Mouse (Mus musculus) megakaryocyte, embryonic 14.5 days (primary cell): ENCODE data around the gene Fhl2. TPM values are rescaled to one million over a fixed set of nuclear protein-coding genes. Genes with fewer than 3 reads are reported as not detected.
A peak's percentile ranks its signal among the peaks of the same experiment; 100 is the strongest.

Experiments
- H3K27me3 ChIP-seq: replicated peaks from 2 replicates; pipeline ENCODE3; 2012; ENCODE audit warnings: inconsistent platforms
- H3K36me3 ChIP-seq: replicated peaks from 2 replicates; pipeline ENCODE3; 2012; ENCODE audit warnings: low read length, inconsistent platforms, mixed read lengths
- H3K4me1 ChIP-seq: 2 replicates; pipeline ENCODE4 v1.6.1; 2012; ENCODE audit warnings: inconsistent platforms
- H3K4me3 ChIP-seq: replicated peaks from 2 replicates; pipeline ENCODE3; 2012; ENCODE audit warnings: moderate library complexity, mild to moderate bottlenecking, inconsistent platforms
- H3K9me3 ChIP-seq: 2 replicates; pipeline ENCODE4 v1.6.1; 2012; ENCODE audit warnings: inconsistent platforms
- FLI1 ChIP-seq: IDR thresholded peaks from 2 replicates; pipeline ENCODE4 v1.6.1; 2012; ENCODE audit warnings: low read length, inconsistent platforms, mixed read lengths
- GATA1 ChIP-seq: IDR thresholded peaks from 3 replicates; pipeline ENCODE4 v1.6.1; 2012; ENCODE audit warnings: mixed read lengths, low read length, inconsistent platforms, borderline replicate concordance
- polyA plus RNA-seq: library from polyadenylated mRNA; stranded (reverse); fragments of >175 nt; gene quantifications from 2 replicates; pipeline ENCODE4 v1.2.3, GENCODE M21; 2012; ENCODE audit warnings: low replicate concordance; ENCODE audit not compliant: insufficient read depth

Gene Fhl2
- polyA plus RNA-seq, 1 experiment = 0.56 TPM

GRCm38 (mm10) chr1:43127820-43128610 is 68.8 kb downstream of the Fhl2 start:
- peaks cover 5% of the 10 kb centered on the region for H3K9me3 ChIP-seq
- peaks cover 3% of the 10 kb centered on the region; the same call in 1 of the 2 replicates for H3K4me1 ChIP-seq
- TF ChIP-seq GATA1 (no peak), FLI1 (no peak)
- H3K27me3 ChIP-seq = peaks cover 1% of the 10 kb centered on the region
- no peaks in the 10 kb centered on the region for H3K36me3 ChIP-seq
- no peak overlapping the region for H3K4me3 ChIP-seq

GRCm38 (mm10) chr1:43127196-43127595 is 69.6 kb downstream of the Fhl2 start:
- H3K27me3 ChIP-seq = peaks cover 1% of the 10 kb centered on the region
- TF ChIP-seq FLI1 = no peak
- TF ChIP-seq GATA1 = no peak
- peaks cover 5% of the 10 kb centered on the region for H3K9me3 ChIP-seq
- H3K4me1 ChIP-seq = peaks cover 3% of the 10 kb centered on the region; the same call in 1 of the 2 replicates
- H3K4me3 ChIP-seq = no peak overlapping the region
- H3K36me3 ChIP-seq = no peaks in the 10 kb centered on the region

- TF ChIP-seq GATA1 (no peak), FLI1 (no peak)
Measured at GRCm38 (mm10) chr1:43124726-43125125, 72.1 kb downstream of the Fhl2 start.

GRCm38 (mm10) chr1:43122616-43123015 is 74.2 kb downstream of the Fhl2 start:
- H3K4me3 ChIP-seq = no peak overlapping the region
- no peak for TF ChIP-seq GATA1
- no peak for TF ChIP-seq FLI1

More at GRCm38 (mm10) chr1:43124726-43125125, 72.1 kb downstream of the Fhl2 start:
- H3K27me3 ChIP-seq = no peaks in the 10 kb centered on the region
- H3K9me3 ChIP-seq = peaks cover 5% of the 10 kb centered on the region
- H3K4me1 ChIP-seq = peaks cover 4% of the 10 kb centered on the region; the same call in 1 of the 2 replicates
- peaks cover 7% of the 10 kb centered on the region for H3K36me3 ChIP-seq
- H3K4me3 ChIP-seq = no peak overlapping the region

GRCm38 (mm10) chr1:43120950-43121349 is 75.8 kb downstream of the Fhl2 start:
- Histone ChIP-seq H3K27me3 (no peaks in the 10 kb centered on the region), H3K4me3 (no peak overlapping the region), H3K4me1 (peaks cover 5% of the 10 kb centered on the region; the same call in 1 of the 2 replicates), H3K9me3 (peaks cover 8% of the 10 kb centered on the region), H3K36me3 (peaks cover 34% of the 10 kb centered on the region)
- TF ChIP-seq FLI1 = no peak
- TF ChIP-seq GATA1 = no peak

More at GRCm38 (mm10) chr1:43122616-43123015, 74.2 kb downstream of the Fhl2 start:
- 0 out of 2 replicates have a peak, but pooled peaks cover 4% of the 10 kb centered on the region for H3K4me1 ChIP-seq
- peaks cover 10% of the 10 kb centered on the region for H3K9me3 ChIP-seq
- H3K27me3 ChIP-seq = no peaks in the 10 kb centered on the region
- peaks cover 18% of the 10 kb centered on the region for H3K36me3 ChIP-seq

- TF ChIP-seq GATA1 (no peak), FLI1 (no peak)
Measured at GRCm38 (mm10) chr1:43117435-43117834, 79.3 kb downstream of the Fhl2 start.

GRCm38 (mm10) chr1:43112882-43113281 is 83.9 kb downstream of the Fhl2 start:
- no peaks in the 10 kb centered on the region for H3K27me3 ChIP-seq
- H3K4me3 ChIP-seq = no peak overlapping the region
- TF ChIP-seq FLI1 (no peak), GATA1 (no peak)
- peaks cover 93% of the 10 kb centered on the region for H3K36me3 ChIP-seq
- peaks cover 5% of the 10 kb centered on the region; the same call in 1 of the 2 replicates for H3K9me3 ChIP-seq
- H3K4me1 ChIP-seq = peaks cover 32% of the 10 kb centered on the region

More at GRCm38 (mm10) chr1:43117435-43117834, 79.3 kb downstream of the Fhl2 start:
- Histone ChIP-seq H3K27me3 (no peaks in the 10 kb centered on the region), H3K4me3 (no peak overlapping the region), H3K4me1 (peaks cover 30% of the 10 kb centered on the region), H3K9me3 (peaks cover 8% of the 10 kb centered on the region), H3K36me3 (peaks cover 69% of the 10 kb centered on the region)

- Histone ChIP-seq H3K36me3 (peaks cover 83% of the 10 kb centered on the region), H3K9me3 (no peaks in the 10 kb centered on the region), H3K4me3 (no peak overlapping the region), H3K27me3 (no peaks in the 10 kb centered on the region), H3K4me1 (peaks cover 29% of the 10 kb centered on the region)
- TF ChIP-seq GATA1 (no peak), FLI1 (no peak)
Measured at GRCm38 (mm10) chr1:43110556-43110955, 86.2 kb downstream of the Fhl2 start.

- Histone ChIP-seq H3K27me3 (no peaks in the 10 kb centered on the region), H3K36me3 (peaks cover 69% of the 10 kb centered on the region), H3K4me1 (peaks cover 10% of the 10 kb centered on the region), H3K9me3 (no peaks in the 10 kb centered on the region), H3K4me3 (no peak overlapping the region)
- TF ChIP-seq GATA1 (no peak), FLI1 (no peak)
Measured at GRCm38 (mm10) chr1:43108729-43109128, 88.1 kb downstream of the Fhl2 start.

- peak within 1 kb of the TSS; percentile 99 for H3K4me3 ChIP-seq
- peaks cover 27% of the 10 kb centered on the region for H3K36me3 ChIP-seq
- TF ChIP-seq FLI1 (peak; percentile 44; the same call in 1 of the 2 replicates), GATA1 (no peak)
- peaks cover 18% of the 10 kb centered on the region; the same call in 1 of the 2 replicates for H3K4me1 ChIP-seq
- no peaks in the 10 kb centered on the region for H3K27me3 ChIP-seq
- H3K9me3 ChIP-seq = no peaks in the 10 kb centered on the region
Measured at GRCm38 (mm10) chr1:43098031-43098984, 98.5 kb downstream of the Fhl2 start, which contains the start of the genes Tgfbrap1 and AI597479. Gene Tgfbrap1 (minus strand): TSS chr1:43098637. Gene AI597479 (plus strand): TSS chr1:43098710.
